Mouse (Mus musculus): ENCODE measurements around the gene Trp63. TPM values are rescaled to one million over a fixed set of nuclear protein-coding genes. Genes with fewer than 3 reads are reported as not detected.

The Trp63 gene
- total and polyA plus RNA-seq, 3 experiments = not detected

- no peaks in the 10 kb centered on the region for H3K79me2 ChIP-seq (ENCODE audit: control insufficient read depth, insufficient read depth, low read length, poor library complexity)
- DNase-seq (ENCODE audit: low read depth, low spot score) = no peak
- H3K36me3 ChIP-seq (ENCODE audit: control insufficient read depth in 1 of 2, insufficient read depth in 2 of 2, low read length in 2 of 2) = no peaks in the 10 kb centered on the region
- H3K4me3 ChIP-seq (ENCODE audit: control insufficient read depth in 1 of 2, insufficient read depth in 1 of 2, low read depth in 2 of 2, low read length in 2 of 2) = no peak overlapping the region
- H3K27me3 ChIP-seq (ENCODE audit: control insufficient read depth in 1 of 2, insufficient read depth in 2 of 2, low read length in 2 of 2) = no peaks in the 10 kb centered on the region
- H3K9ac ChIP-seq (ENCODE audit: control insufficient read depth, low read depth, low read length, poor library complexity, severe bottlenecking) = no peak overlapping the region
- no peak overlapping the region for H3K27ac ChIP-seq (ENCODE audit: control insufficient read depth, low read depth, low read length)
- no peak for TF ChIP-seq SIN3A (IDR thresholded peaks at IDR 0.05; ENCODE audit: low read length)
- TF ChIP-seq ZMIZ1 (IDR thresholded peaks at IDR 0.05; ENCODE audit: low read depth, low read length) = no peak
- TF ChIP-seq SMC3 (IDR thresholded peaks at IDR 0.05; ENCODE audit: low read depth, low read length) = no peak
- H3K9me3 ChIP-seq (replicated peaks; ENCODE audit: insufficient read depth, low read length) = no peaks in the 10 kb centered on the region
- no peaks in the 10 kb centered on the region for H3K4me1 ChIP-seq (ENCODE audit: control insufficient read depth in 1 of 2, insufficient read depth in 2 of 2, low read length in 2 of 2)
Observed at GRCm38 (mm10) chr16:25871503-25871902, 187.9 kb downstream of the Trp63 start.

GRCm38 (mm10) chr16:25875681-25876080 lies 192.1 kb downstream of the Trp63 start:
- no peak for TF ChIP-seq MAZ (IDR thresholded peaks at IDR 0.05; ENCODE audit: low read depth, low read length)
- no peak for TF ChIP-seq POLR2AphosphoS2 (IDR thresholded peaks at IDR 0.05; ENCODE audit: low read length)
- no peak for TF ChIP-seq MEF2A (IDR thresholded peaks at IDR 0.05; ENCODE audit: extremely low read depth, insufficient replicate concordance, low read depth, low read length, poor library complexity, severe bottlenecking)
- H3K27ac ChIP-seq (ENCODE audit: control insufficient read depth, low read depth, low read length) = no peak overlapping the region

DNA sequence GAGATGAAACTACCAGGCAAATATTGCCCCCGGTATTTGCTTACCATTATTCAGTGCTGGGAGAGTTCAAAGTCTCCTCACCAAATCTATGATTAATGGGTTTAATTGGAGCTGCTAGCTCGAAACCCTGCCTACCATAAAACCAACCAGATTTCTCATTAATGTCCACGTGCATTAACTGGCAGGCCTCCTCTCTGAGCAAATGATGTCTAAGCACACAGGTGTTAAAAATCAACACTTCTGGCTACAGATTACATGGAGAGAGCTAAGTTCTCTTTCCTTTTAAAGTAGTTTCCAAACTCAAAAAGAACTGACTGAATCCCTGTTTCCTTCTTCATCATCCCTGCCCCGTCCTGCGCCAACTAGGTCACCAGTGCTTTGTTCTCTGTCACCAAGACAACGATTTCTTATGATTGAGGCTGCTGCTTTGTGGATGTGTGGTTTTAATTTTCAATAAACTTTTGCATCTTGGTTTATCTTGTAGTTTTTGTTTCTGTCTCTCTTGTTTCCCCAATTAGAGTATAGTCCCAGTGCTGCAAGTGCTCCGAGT lies 193.9 kb downstream of the Trp63 start:
- Histone ChIP-seq H3K9ac (ENCODE audit: control insufficient read depth, low read depth, low read length, poor library complexity, severe bottlenecking) (no peak overlapping the region), H3K4me1 (ENCODE audit: control insufficient read depth in 1 of 2, insufficient read depth in 2 of 2, low read length in 2 of 2) (no peaks in the 10 kb centered on the region), H3K79me2 (ENCODE audit: control insufficient read depth, insufficient read depth, low read length, poor library complexity) (no peaks in the 10 kb centered on the region), H3K9me3 (replicated peaks; ENCODE audit: insufficient read depth, low read length) (no peaks in the 10 kb centered on the region), H3K27ac (ENCODE audit: control insufficient read depth, low read depth, low read length) (no peak overlapping the region), H3K36me3 (ENCODE audit: control insufficient read depth in 1 of 2, insufficient read depth in 2 of 2, low read length in 2 of 2) (no peaks in the 10 kb centered on the region), H3K27me3 (ENCODE audit: control insufficient read depth in 1 of 2, insufficient read depth in 2 of 2, low read length in 2 of 2) (no peaks in the 10 kb centered on the region), H3K4me3 (ENCODE audit: control insufficient read depth in 1 of 2, insufficient read depth in 1 of 2, low read depth in 2 of 2, low read length in 2 of 2) (no peak overlapping the region)
- DNase-seq (ENCODE audit: low read depth, low spot score) = no peak
- TF ChIP-seq SMC3 (IDR thresholded peaks at IDR 0.05; ENCODE audit: low read depth, low read length) = no peak
- TF ChIP-seq MYB (IDR thresholded peaks at IDR 0.05; ENCODE audit: low read depth, low read length) = no peak
- no peak for TF ChIP-seq MAZ (IDR thresholded peaks at IDR 0.05; ENCODE audit: low read depth, low read length)
- TF ChIP-seq ZKSCAN1 (IDR thresholded peaks at IDR 0.05; ENCODE audit: low read depth, low read length) = no peak
- TF ChIP-seq NELFE (IDR thresholded peaks at IDR 0.05; ENCODE audit: low read depth, low read length) = no peak
- TF ChIP-seq RCOR1 (IDR thresholded peaks at IDR 0.05; ENCODE audit: low read depth, low read length) = no peak
- TF ChIP-seq E2F4 (IDR thresholded peaks at IDR 0.05; ENCODE audit: borderline replicate concordance, low read depth, low read length) = no peak
- TF ChIP-seq EP300 (IDR thresholded peaks at IDR 0.05; ENCODE audit: low read depth in 1 of 2, low read length in 2 of 2) = no peak
- no peak for TF ChIP-seq USF1 (IDR thresholded peaks at IDR 0.05; ENCODE audit: low read depth, low read length)
- no peak for TF ChIP-seq ELF1 (IDR thresholded peaks at IDR 0.05; ENCODE audit: low read depth, low read length)

More at GRCm38 (mm10) chr16:25875681-25876080, 192.1 kb downstream of the Trp63 start:
- no peaks in the 10 kb centered on the region for H3K4me1 ChIP-seq (ENCODE audit: control insufficient read depth in 1 of 2, insufficient read depth in 2 of 2, low read length in 2 of 2)
- no peak overlapping the region for H3K4me3 ChIP-seq (ENCODE audit: control insufficient read depth in 1 of 2, insufficient read depth in 1 of 2, low read depth in 2 of 2, low read length in 2 of 2)
- H3K79me2 ChIP-seq (ENCODE audit: control insufficient read depth, insufficient read depth, low read length, poor library complexity) = no peaks in the 10 kb centered on the region
- no peaks in the 10 kb centered on the region for H3K9me3 ChIP-seq (replicated peaks; ENCODE audit: insufficient read depth, low read length)
- H3K36me3 ChIP-seq (ENCODE audit: control insufficient read depth in 1 of 2, insufficient read depth in 2 of 2, low read length in 2 of 2) = no peaks in the 10 kb centered on the region
- H3K9ac ChIP-seq (ENCODE audit: control insufficient read depth, low read depth, low read length, poor library complexity, severe bottlenecking) = no peak overlapping the region
- DNase-seq (ENCODE audit: low read depth, low spot score) = no peak
- H3K27me3 ChIP-seq (ENCODE audit: control insufficient read depth in 1 of 2, insufficient read depth in 2 of 2, low read length in 2 of 2) = no peaks in the 10 kb centered on the region
